Mouse (Mus musculus): Measurements from ENCODE around the gene Tmem163.

DNA sequence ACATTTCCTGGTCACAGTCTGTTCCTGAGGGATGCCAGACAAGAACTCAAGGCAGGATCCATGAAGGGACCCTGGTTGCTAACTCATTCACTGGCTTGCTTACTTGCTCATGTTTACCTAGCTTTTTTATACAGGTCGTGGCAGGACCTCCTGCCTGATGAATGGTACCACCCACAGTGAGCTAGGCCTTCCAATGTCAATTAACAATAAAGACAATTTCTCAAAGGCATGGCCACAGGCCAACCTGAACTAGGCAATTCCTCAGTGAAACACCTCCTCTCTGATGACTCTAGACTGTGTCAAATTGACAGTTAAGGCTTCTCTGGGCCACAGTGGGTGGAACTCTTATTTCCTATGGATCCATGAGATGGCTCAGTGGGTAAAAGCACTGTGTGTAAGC is 136.6 kb downstream of the Tmem163 start:
- TF ChIP-seq ETS1 (IDR thresholded peaks at IDR 0.05; ENCODE audit: low read depth, low read length), result no peak
- TF ChIP-seq TCF12 (IDR thresholded peaks at IDR 0.05; ENCODE audit: low read depth, low read length), result no peak
- TF ChIP-seq POLR2AphosphoS5 (IDR thresholded peaks at IDR 0.05; ENCODE audit: borderline replicate concordance, low read depth, low read length), result no peak
- TF ChIP-seq EP300 (IDR thresholded peaks at IDR 0.05; ENCODE audit: low read depth in 1 of 2, low read length in 2 of 2), result no peak
- no peak for TF ChIP-seq NELFE (IDR thresholded peaks at IDR 0.05; ENCODE audit: low read depth, low read length)
- no peak for TF ChIP-seq E2F4 (IDR thresholded peaks at IDR 0.05; ENCODE audit: borderline replicate concordance, low read depth, low read length)
- TF ChIP-seq TAL1 (IDR thresholded peaks at IDR 0.05; ENCODE audit: low read length), result no peak
- TF ChIP-seq CTCF (IDR thresholded peaks at IDR 0.05 in 2 of 3, conservative IDR thresholded peaks at IDR 0.05 in 1 of 3; ENCODE audit: control insufficient read depth in 1 of 3, insufficient read depth in 1 of 3, low read depth in 2 of 3, low read length in 3 of 3, poor library complexity in 1 of 3, severe bottlenecking in 1 of 3), result no peak
- no peak for TF ChIP-seq MYC (IDR thresholded peaks at IDR 0.05; ENCODE audit: low read depth, low read length)
- no peak for TF ChIP-seq ZKSCAN1 (IDR thresholded peaks at IDR 0.05; ENCODE audit: low read depth, low read length)
- TF ChIP-seq ZNF384 (IDR thresholded peaks at IDR 0.05; ENCODE audit: low read depth, low read length), result no peak
- TF ChIP-seq POLR2A (IDR thresholded peaks at IDR 0.05; ENCODE audit: control insufficient read depth in 1 of 2, insufficient read depth in 1 of 2, low read depth in 1 of 2, low read length in 2 of 2, poor library complexity in 1 of 2), result no peak
- TF ChIP-seq USF1 (IDR thresholded peaks at IDR 0.05; ENCODE audit: low read depth, low read length), result no peak
- TF ChIP-seq GATA1 (IDR thresholded peaks at IDR 0.05; ENCODE audit: low read depth, low read length), result no peak
